Mouse (Mus musculus) intestine, embryonic 16.5 days (tissue): ENCODE data around the gene Tcf12. TPM values are rescaled to one million over a fixed set of nuclear protein-coding genes. Genes with fewer than 3 reads are reported as not detected.

ENCODE experiments used
- ATAC-seq: fragments of 200-750 bp; cut with Nextera tagmentation; 2 replicates; pipeline ENCODE4 v1.8.0; 2017; ENCODE audit warnings: moderate TSS enrichment, moderate library complexity
- H3K27ac ChIP-seq: fragments of 300-500 bp; sonication (generic); 2 replicates; pipeline ENCODE4 v1.5.1; 2014; ENCODE audit warnings: mild to moderate bottlenecking, low read length
- H3K27me3 ChIP-seq: fragments of 300-500 bp; sonication (generic); replicated peaks from 2 replicates; pipeline ENCODE4 v1.6.1; 2014; ENCODE audit warnings: low read length, control low read depth, mixed read lengths; ENCODE audit not compliant: control insufficient read depth, insufficient read depth
- H3K36me3 ChIP-seq: fragments of 300-500 bp; sonication (generic); 2 replicates; pipeline ENCODE4 v1.6.1; 2014; ENCODE audit warnings: low read length, control low read depth; ENCODE audit not compliant: control insufficient read depth, insufficient read depth
- H3K4me1 ChIP-seq: fragments of 300-500 bp; sonication (generic); 2 replicates; pipeline ENCODE4 v1.6.1; 2014; ENCODE audit warnings: low read length, control low read depth, mixed read lengths; ENCODE audit not compliant: control insufficient read depth, insufficient read depth
- H3K4me2 ChIP-seq: fragments of 300-500 bp; sonication (generic); 2 replicates; pipeline ENCODE4 v1.6.1; 2014; ENCODE audit warnings: low read depth, low read length, control low read depth
- H3K4me3 ChIP-seq: fragments of 300-500 bp; sonication (generic); 2 replicates; pipeline ENCODE4 v1.5.1; 2014; ENCODE audit warnings: mild to moderate bottlenecking, low read length
- H3K9ac ChIP-seq: fragments of 300-500 bp; sonication (generic); 2 replicates; pipeline ENCODE4 v1.6.1; 2014; ENCODE audit warnings: low read depth, low read length
- H3K9me3 ChIP-seq: fragments of 300-500 bp; sonication (generic); 2 replicates; pipeline ENCODE4 v1.6.1; 2016; ENCODE audit warnings: low read length, control low read depth; ENCODE audit not compliant: control insufficient read depth
- WGBS: fragments of 180-500 bp; shearing (Covaris S2); extraction: QIAGEN DNeasy Blood & Tissue Kit; methylation state at CpG from one replicate; pipeline ENCODE4 v1.1.7; 2014; 5-methylcytosine and 5-hydroxymethylcytosine counted together
- polyA plus RNA-seq: library from polyadenylated mRNA; unstranded; fragments of >200 nt; fragmentation: Nextera tagmentation; extraction: Ambion mirVana; gene quantifications from 2 replicates; pipeline ENCODE4 v1.2.1, GENCODE M21; 2015

The Tcf12 gene
- polyA plus RNA-seq, 1 experiment from 2014 or later: 26.0 TPM

GRCm38 (mm10) chr9:71812914-71813313 lies 298.8 kb downstream of the Tcf12 start:
- no peaks in the 10 kb centered on the region for H3K36me3 ChIP-seq
- no peaks in the 10 kb centered on the region for H3K27me3 ChIP-seq
- H3K27ac ChIP-seq: no peak overlapping the region
- no peaks in the 10 kb centered on the region for H3K9me3 ChIP-seq
- H3K9ac ChIP-seq: no peak overlapping the region
- no peak for ATAC-seq
- WGBS: 72% methylated on average over 4 of the region's 4 CpGs
- H3K4me2 ChIP-seq: no peak overlapping the region
- H3K4me3 ChIP-seq: no peak overlapping the region
- no peaks in the 10 kb centered on the region for H3K4me1 ChIP-seq

GRCm38 (mm10) chr9:71812402-71812801 lies 299.3 kb downstream of the Tcf12 start:
- Histone ChIP-seq H3K27me3 (no peaks in the 10 kb centered on the region), H3K4me2 (no peak overlapping the region), H3K36me3 (no peaks in the 10 kb centered on the region), H3K4me3 (no peak overlapping the region), H3K27ac (no peak overlapping the region), H3K4me1 (no peaks in the 10 kb centered on the region), H3K9ac (no peak overlapping the region), H3K9me3 (no peaks in the 10 kb centered on the region)
- ATAC-seq: no peak
- 39% methylated on average over 4 of the region's 4 CpGs for WGBS

- 73% methylated on average over 5 of the region's 5 CpGs for WGBS
- Histone ChIP-seq H3K9me3 (no peaks in the 10 kb centered on the region), H3K9ac (no peak overlapping the region), H3K27ac (no peak overlapping the region), H3K4me2 (no peak overlapping the region), H3K36me3 (no peaks in the 10 kb centered on the region), H3K27me3 (no peaks in the 10 kb centered on the region), H3K4me1 (no peaks in the 10 kb centered on the region), H3K4me3 (no peak overlapping the region)
- no peak for ATAC-seq
Measured at GRCm38 (mm10) chr9:71811404-71811803, 300.3 kb downstream of the Tcf12 start.

- no peaks in the 10 kb centered on the region for H3K27me3 ChIP-seq
- H3K9me3 ChIP-seq: no peaks in the 10 kb centered on the region
- no peak overlapping the region for H3K27ac ChIP-seq
- no peak overlapping the region for H3K9ac ChIP-seq
- no peak overlapping the region for H3K4me2 ChIP-seq
- no peaks in the 10 kb centered on the region for H3K36me3 ChIP-seq
- H3K4me1 ChIP-seq: no peaks in the 10 kb centered on the region
- ATAC-seq: no peak
- no peak overlapping the region for H3K4me3 ChIP-seq
- 86% methylated on average over 2 of the region's 2 CpGs for WGBS
Measured at GRCm38 (mm10) chr9:71810723-71811122, 300.9 kb downstream of the Tcf12 start.

GRCm38 (mm10) chr9:71808640-71809254 lies 302.9 kb downstream of the Tcf12 start:
- WGBS: 43% methylated on average over 11 of the region's 11 CpGs
- Histone ChIP-seq H3K9ac (no peak overlapping the region), H3K27ac (no peak overlapping the region), H3K27me3 (no peaks in the 10 kb centered on the region), H3K9me3 (no peaks in the 10 kb centered on the region), H3K4me3 (peak overlapping the region; percentile 5; the same call in 1 of the 2 replicates), H3K4me1 (no peaks in the 10 kb centered on the region), H3K4me2 (peak overlapping the region; percentile 38), H3K36me3 (no peaks in the 10 kb centered on the region)
- no peak for ATAC-seq

- Histone ChIP-seq H3K4me3 (no peak overlapping the region), H3K4me1 (no peaks in the 10 kb centered on the region), H3K27me3 (no peaks in the 10 kb centered on the region), H3K9me3 (no peaks in the 10 kb centered on the region), H3K36me3 (no peaks in the 10 kb centered on the region), H3K9ac (no peak overlapping the region), H3K4me2 (no peak overlapping the region), H3K27ac (no peak overlapping the region)
- WGBS: 48% methylated on average over 4 of the region's 4 CpGs
- ATAC-seq: no peak
Measured at GRCm38 (mm10) chr9:71807801-71808200, 303.9 kb downstream of the Tcf12 start.

- Histone ChIP-seq H3K36me3 (no peaks in the 10 kb centered on the region), H3K9me3 (no peaks in the 10 kb centered on the region), H3K9ac (no peak overlapping the region), H3K4me1 (no peaks in the 10 kb centered on the region), H3K4me2 (no peak overlapping the region), H3K4me3 (no peak overlapping the region), H3K27me3 (no peaks in the 10 kb centered on the region), H3K27ac (no peak overlapping the region)
- 0% methylated on average over 2 of the region's 2 CpGs for whole genome bisulfite sequencing
- no peak; the same call in 1 of the 2 replicates for ATAC-seq
Measured at GRCm38 (mm10) chr9:71806422-71806805, 305.3 kb downstream of the Tcf12 start.

- WGBS: 70% methylated on average over 6 of the region's 6 CpGs
- Histone ChIP-seq H3K36me3 (no peaks in the 10 kb centered on the region), H3K9ac (no peak overlapping the region), H3K4me1 (no peaks in the 10 kb centered on the region), H3K4me3 (no peak overlapping the region), H3K27ac (no peak overlapping the region), H3K27me3 (no peaks in the 10 kb centered on the region), H3K9me3 (no peaks in the 10 kb centered on the region), H3K4me2 (no peak overlapping the region)
- ATAC-seq: no peak
Measured at GRCm38 (mm10) chr9:71805646-71806421, 305.8 kb downstream of the Tcf12 start.

- Histone ChIP-seq H3K4me2 (no peak overlapping the region), H3K4me1 (no peaks in the 10 kb centered on the region), H3K9me3 (no peaks in the 10 kb centered on the region), H3K9ac (no peak overlapping the region), H3K4me3 (no peak overlapping the region), H3K27ac (no peak overlapping the region), H3K36me3 (no peaks in the 10 kb centered on the region), H3K27me3 (no peaks in the 10 kb centered on the region)
- WGBS: 35% methylated on average over 6 of the region's 6 CpGs
- no peak for ATAC-seq
Measured at GRCm38 (mm10) chr9:71804116-71804515, 307.6 kb downstream of the Tcf12 start.
